Mouse (Mus musculus): Measurements from ENCODE around the gene Gas2.
A peak's percentile ranks its signal among the peaks of the same experiment; 100 is the strongest.

Gas2 gene

DNA sequence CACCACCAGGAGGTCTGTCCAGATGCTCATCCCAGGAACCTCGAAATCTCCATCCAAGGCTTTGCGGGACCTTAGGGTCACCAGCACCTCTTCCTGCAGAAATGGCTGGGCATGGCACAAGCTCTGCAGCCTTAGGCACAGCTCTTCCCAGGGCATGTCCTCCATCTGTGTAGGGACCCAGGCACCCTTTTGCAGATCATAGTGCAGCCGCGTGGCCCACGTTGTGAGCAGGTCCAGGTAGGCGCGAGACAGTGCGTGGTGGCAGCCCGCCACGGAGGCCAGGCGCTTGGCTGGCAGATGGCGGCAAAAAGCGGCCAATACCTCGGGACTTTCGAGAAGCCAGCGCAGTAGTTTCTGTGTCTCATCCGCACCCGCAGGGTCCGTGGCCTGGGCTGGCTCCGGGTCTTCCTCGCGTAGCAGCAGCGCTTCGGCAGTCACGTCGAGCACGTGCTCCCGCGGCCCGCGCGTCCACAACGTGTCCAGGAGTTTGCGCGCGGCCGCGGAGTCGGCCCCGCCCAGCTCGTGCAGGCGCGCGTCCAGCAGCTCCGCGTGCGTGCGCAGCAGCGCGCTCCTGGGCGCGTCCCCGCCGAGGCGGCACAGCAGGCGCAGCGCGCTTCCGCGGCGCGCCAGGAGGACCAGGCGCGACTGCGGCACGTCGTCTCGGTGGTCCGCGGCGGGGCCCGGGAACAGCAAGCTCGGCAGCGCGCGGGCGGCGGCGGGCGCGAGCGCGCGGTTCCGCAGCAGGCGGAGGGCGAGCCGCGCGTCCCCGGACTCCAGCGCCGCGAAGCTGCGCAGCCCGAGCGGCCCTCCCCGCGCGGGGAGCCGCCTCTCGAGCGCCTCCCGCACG, at the start of gene Gas2:
Gas2 (plus strand) TSS at position 766 of the 847 bp plus-strand sequence.
- peak; percentile 82 to 84 for DNase-seq

DNA sequence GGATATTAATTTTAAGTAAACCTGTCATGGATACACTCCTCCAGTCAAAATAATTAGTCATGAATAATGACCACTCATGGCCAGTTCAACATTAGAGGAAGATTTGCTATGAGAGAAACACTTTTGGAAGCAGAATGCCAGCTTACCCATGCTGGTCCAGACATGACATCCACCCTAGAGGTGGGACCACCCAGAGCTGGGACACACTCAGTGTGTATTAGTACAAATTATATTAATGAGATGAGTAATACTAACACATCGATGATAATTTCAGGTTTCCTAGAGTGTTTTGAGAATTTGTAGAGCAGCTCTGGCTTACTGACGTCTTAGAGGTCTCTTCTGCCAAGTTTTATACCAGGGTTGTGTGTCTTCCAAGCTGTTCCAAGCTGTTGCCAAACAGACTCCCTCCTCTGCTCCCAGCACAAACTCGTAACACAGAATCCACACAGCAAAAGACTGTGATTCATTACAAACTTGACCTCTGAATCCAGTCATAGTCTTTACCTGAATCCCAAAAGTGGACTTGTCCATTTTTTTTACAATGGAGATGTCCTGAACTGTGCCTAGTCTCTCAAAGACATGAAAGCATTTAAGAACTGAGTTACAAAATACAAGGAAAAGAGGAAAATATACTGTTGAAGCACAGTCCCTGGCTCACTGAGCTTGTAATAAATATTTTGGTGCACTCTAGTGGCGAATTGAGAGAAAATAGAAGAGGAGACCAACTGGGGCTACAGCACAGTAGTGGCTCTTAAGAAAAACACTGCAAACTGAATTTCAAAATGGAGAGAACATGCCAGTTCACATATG, 46.1 kb upstream of the Gas2 start:
- no peak for DNase-seq

DNA sequence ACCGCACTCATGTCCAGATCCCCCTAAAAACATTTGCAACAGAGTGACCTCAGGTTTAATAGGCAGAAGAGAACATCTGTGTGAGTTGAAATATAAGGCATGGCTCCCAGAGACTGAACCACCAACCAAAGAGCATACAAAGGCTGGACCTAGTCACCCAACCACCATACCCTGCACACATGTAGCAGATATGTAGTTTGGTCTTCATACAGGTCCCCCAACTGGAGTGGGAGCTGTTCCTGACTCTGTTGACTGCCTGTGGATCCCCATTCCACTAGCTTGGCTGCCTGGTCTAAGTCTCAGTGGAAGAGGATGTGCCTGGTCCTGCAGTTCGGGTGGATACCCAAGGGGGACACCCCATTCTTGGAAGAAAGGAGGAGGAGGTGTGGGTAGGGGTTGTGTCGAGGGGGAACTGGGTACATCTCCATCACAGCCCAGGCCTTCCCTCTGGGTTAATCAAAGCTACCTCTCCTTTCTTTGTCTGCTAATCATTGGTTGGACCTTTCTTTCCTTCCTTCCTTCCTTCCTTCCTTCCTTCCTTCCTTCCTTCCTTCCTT, 45.5 kb upstream of the Gas2 start:
- no peak for DNase-seq

DNA sequence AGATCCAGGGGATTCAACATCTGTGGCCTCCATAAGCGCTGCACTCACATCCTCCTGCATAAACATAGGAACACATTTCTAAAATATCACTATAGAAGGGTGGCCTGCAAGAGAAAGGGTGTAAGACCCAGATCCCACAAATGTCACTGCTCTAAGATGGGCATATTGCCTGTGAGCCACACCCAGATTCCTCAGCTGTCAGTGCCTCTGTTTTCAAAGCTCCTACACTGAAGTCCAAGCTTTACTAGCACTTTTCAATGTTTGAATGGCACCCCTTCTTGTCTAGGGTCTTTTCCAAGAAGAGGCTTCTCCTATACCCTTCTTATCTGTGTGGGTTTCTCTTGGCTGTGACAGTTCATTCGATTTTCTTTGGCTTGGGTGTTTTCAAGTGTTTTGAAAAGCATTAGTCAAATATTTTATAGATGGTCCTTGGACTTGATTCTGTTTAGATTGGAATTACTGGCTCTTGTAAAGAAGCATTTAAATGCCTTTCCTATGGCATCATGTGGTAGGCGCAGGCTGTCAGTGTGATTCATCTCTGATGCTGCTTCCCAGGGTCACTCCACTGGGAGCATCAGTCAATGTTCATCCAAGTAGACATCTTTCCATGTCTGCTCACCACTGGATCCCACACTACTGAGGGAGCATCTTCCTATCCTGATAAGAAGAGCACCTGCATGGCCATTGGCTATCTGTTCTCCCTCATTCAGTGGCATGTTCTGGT, 43.4 kb upstream of the Gas2 start:
- no peak for DNase-seq

DNA sequence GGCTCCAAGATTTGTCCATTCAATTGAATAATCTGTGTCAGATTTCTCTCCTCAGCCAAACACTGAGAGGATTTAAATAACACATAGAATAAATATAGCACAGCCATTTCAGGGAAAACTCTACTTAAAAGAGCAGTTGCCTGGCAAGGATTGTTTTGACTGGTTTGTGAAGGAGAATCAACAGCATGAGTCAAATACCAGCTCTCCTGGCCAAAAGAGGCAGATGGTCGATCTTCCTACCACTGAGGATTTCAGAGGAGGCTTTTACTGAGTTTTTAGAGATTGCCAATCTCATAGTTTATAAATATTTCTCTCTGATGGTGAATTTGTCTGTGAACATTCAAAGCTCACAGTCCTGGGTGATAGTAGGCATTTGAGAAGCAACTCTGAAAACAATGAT, 41.9 kb upstream of the Gas2 start:
- DNase-seq, result no peak

DNA sequence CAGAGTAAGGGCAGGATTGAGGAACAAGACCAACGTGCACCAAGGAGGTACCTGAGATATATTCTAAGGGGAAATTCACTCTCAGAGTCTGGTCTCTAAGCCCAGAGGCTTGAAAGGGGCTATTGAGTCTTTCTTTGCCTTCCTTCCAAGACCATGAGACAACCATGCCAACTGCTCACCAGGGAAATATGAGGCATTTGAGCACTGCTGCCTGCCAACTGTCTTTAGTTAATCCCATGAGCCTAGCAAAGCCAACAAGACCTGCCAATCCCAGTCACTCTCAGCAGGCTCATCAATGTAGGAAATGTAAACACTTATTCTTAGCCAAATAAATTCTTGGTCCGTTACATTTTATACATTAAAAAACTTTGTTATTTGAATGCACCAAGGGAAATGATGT, 40.3 kb upstream of the Gas2 start:
- DNase-seq, result no peak

DNA sequence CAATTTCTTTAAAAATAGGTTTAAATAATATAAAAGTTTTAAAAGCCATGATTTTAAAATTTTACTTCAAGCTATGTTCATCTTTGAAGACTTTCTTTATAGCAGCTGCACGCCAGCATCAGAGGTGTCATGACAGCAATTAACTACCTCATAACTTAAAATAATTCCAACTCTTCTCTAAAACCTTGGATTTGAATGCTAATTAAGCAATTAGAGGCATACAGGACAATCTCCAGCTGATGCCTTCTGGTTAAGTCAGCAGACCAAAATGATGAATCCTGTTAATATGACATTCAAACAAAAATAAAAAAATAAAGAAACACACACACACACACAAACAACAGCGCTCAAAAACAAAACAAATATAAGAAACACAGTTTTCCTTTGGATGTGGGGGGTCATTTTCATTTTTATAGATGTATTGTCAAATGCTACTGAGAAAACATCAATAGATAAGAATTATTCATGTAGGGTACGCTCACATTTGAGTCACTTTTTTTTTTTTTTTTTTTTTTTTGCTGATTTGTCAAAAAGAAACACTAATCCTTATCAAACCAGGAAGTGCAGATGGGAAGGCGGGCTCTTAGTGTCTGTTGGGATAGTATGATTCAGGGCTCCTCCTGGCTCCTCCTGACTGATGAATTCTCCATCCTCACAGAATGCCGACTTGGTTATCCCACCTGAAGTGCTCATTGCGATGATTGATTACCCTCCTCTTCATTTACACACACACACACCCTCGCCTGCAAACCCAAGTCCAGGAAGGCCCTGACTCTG, 38.1 kb upstream of the Gas2 start:
- no peak for DNase-seq

DNA sequence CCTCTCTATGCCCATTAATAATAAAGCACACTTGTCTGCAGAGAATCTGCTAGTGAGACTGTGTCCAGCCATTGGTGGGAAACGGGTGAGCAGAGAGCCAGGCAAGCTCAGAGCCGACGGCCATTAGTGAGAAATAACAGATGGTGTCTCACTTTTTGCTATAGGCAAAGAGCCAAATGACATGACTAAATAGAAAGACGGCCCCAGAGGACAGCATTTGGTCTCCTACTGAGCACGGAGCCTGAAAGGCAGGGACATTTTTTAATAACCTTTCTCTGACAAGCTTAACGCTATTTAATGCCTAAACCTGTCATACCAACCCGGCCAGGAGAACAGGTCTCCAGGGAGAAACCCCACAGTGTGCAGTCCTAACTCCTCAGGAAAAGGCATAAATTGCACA, 29.9 kb upstream of the Gas2 start:
- DNase-seq, result no peak

DNA sequence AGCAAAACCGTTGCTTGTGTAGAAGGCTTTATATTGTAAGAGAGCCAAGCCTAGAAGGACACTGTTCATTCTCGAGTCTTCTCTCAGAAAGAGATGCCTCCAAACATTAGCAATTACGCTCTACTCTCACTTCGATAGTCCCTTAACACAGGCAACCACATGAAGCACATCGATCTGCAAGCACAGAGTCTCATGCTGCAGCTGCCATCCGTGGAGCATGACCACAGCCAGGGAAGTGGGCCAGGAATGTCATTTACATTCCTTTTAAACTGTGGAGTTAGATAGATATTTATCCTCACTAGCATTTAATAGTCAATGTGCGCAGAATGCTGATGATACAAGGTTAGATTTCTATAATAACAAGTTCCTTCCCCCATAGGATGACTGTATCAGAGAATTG, 21.3 kb upstream of the Gas2 start:
- no peak for DNase-seq

DNA sequence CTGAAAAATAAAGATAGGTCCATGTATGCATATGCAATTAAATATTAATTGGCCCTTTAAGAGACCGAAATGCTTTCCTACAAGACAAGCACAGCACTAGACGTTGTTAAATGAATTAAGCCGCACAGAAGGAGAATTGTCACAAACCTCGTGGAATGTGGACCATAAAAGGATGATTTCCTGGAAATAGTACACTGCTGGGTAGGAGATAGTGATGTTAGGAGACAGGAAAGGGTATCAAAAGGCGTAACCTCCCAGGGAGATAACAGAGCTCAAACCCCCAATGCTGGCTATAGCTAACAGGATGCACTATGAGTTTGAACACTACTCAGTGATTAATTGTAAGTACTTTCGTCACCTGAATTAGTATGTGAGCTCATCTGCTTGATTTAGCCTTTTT, 10.9 kb upstream of the Gas2 start:
- DNase-seq, result no peak

DNA sequence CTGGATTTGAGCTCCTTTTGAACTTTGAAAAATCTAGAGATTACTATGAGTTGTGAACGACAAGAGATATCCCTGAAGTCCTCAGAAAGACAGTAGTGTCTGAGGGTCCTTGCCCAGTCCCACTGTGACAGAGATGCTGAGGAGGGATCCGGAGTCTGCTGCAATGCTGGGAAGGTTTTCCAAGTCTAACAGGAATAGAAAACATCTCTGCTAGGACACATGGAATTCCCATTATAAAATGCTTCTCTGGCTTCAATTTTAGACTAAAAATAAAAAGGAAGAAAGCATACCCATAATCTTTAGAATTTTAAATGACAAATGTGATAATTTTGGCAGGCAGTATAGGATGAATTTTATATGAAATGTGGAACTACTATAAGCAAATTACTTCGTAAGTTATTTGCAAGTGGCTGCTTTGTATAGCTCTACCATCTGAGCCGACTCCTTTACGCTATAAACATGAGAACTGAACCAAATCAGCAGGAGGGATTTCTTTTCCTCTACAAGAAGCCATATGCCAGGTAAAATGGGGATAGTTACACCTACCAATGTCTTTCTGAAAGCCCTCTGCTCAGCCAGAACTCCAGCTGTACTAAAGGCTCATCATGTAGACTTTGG, 9.8 kb upstream of the Gas2 start:
- DNase-seq, result no peak

DNA sequence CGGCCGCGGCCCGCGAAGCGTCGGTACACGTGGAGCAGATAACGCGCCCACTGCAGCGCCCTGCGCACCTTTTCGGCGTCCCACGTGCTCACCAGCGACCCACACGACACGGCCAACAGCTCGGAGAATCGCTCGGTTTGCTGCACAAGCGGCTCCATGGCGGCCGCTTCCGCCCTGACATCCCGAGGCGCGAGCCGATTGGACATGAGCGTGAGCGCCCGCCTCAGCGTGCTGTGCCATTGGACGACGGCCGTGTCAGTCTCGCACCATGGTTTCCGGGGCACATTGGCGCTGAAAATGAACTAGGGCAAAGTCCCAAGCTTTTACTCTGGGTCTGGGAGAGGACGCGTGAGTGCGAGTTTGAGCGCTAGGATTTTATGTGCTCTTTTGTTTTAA, 280 bp downstream of the Gas2 start, which contains the start of gene Fancf:
Fancf (minus strand) TSS at position 171 of the 396 bp plus-strand sequence.
- peak; percentile 96 for DNase-seq

DNA sequence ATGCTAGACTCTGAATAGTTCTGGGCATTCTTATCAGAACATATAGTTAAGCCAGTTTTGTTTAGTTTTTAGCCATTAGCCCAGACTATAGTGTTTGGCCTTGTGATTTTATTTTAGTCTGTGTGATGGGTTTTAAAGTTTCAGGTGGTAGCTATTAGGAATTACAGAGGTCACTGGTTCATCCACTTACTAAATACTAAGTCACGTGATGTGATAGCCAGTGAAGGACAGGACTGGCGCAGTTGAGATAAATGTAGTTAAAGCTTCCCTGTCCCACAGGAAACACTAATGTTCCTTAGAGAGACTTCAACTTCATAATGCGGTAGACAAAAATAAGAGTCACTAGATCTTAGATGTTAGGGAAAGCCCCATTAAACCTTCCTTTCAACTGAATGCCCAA, 1.0 kb downstream of the Gas2 start:
- no peak for DNase-seq

DNA sequence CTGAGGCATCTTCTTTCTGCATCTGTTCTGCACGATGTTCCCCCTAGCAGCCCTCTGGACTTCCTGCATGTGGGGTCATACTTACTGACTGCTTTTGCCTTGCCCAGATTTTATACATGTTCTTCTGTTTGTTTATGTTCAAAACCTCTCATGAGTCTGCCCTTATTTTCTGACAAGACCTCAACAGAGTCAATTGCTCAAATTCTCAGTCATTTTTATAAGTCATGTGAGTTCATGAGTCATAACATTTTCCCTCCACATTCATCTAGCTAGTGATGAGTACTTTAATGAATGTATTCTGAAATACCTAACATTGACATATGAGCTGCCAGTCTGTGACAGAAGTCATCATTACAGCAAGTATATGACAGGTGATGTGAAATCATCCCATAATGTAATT, 3.5 kb downstream of the Gas2 start:
- DNase-seq, result no peak

DNA sequence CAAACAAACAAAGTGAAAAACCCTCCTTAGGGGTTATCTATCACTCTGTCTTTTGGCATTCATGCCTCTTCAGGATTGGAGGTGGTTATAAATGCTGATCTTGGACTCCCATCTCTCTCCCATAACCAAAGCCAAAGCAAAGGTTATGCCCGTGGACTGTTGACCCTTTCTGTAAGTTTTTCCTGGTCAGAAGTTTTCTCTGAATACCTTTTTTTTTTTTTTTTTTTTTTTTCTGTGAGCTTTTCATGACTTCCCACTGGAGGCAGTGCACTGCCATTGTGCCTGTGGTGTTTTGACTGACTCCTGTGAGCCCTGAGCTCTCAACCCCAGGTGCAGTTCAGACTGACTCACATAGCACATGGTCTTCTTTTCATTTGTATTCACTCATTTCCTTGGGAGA, 6.2 kb downstream of the Gas2 start:
- DNase-seq, result no peak

DNA sequence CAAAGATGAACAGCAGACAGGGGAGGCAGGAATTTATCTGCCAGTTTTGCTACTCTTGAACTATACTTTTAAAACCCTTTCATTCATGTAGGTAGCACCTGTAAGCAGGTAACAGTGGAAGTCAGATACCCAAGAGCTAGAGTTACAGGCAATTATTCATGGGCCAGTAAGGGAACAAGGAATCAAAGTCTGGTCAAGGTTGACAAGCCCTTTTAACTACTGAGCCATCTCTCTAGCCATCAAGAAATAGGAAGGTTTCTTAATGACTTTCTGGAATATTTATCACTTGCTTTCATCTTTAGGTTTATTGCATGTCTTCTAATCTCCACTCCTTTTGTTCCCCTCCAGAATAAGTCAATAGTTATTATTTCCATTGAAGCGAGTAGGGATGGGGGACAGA, 10.2 kb downstream of the Gas2 start:
- DNase-seq, result no peak

DNA sequence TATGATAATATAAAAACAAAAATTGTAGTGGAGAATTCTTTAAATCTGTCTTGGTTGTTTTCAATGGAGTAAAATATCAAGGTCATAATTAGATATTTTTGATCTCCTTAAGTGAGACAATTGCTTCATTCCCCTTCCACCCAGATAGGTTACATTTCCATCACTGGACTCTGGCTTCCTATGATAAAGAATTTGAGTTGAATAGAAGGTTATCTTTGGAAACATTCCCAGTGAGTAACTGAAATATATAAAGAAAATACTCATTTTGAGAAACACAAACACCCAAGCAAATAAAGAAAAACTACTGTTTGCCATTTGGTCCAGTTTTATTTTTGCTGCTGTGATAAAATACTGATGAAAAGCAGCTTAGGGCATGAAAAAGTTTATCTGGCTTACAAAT, 10.8 kb downstream of the Gas2 start:
- DNase-seq, result no peak

DNA sequence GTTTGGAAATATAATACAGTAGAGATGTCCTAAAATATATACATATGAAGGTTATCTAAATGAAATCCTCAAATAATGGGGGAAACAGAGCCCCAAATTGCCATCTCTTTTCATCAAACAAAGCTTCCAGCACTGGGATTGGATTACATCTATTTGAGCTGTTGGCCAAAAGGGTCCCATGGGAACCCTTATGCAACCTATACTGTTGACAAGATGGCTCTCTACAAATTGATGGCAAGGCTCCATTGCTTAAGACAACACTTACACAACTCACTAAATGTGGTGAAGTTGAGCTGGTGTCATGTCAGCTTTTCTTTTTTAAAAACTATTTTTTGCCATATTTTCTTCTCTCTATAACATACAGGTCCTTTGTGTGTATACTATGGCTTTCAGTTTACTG, 14.5 kb downstream of the Gas2 start:
- no peak for DNase-seq

DNA sequence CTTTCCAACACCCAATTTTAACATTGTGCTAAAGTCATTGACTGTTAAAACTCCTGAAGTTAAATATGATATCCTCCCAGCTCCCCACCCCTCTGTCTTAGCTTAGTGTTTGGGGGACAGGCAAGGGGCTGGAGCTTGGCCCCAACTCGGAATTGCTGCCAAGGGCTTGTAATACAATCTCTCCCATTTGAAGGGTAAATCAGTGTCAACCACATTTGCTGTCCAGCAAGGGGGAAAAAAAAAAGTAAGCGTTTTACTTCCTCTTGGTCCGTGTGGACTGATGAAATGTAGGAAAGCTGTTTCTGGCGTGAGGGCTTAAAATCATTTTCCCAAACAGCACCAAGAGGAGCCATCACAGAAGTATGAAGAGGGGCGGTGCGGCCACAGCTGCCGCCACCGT, 16.9 kb downstream of the Gas2 start:
- no peak for DNase-seq

DNA sequence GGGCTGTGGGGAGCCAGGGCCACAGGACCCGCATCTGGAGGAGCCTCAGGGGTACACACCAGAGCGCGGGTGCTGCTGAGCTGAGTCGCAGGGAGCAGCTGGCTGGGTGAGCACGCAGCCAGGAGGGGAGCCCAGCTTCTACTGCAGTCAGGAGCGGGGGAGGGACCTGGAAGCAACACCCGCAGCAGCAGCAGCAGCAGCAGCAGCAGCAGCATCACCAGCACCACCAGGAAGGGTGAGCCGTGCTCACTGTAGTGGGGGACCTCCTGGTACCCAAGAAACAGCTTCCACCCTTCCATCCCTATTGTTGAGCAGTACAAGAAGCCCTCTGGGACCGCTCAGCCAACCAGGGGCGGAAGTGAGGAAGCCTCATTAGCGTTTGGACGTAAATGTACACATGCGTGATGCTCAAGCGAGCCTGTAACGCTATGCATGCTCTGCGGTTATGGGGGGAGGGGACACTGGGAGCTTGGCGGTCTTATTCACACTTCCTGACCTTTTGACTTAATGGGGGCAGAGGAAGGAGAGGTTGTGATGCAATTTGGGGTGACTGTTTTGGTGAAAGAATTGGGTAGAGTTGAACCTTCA, 17.4 kb downstream of the Gas2 start:
- DNase-seq, result peak in 1 of 2 experiments; percentile 8

DNA sequence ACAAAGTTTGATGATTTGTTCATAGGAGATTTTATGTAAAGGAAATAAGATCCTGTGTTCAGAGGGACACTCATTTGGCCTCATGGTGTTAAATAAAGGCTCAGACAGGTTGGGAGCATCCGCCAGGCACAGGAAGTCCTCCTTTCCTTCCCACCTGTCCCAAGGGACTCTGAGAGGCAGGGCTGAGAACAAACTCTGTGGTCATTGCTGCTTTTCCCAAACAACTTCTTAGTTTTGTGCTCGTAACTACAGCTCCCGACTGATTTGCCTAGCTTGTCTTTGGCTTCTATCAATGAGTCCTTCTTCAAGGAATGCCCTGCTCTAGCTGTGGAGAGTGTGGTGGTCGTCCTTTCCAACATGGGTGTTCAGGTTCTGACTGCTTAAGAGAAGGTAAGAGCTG, 18.3 kb downstream of the Gas2 start:
- no peak for DNase-seq
